Mouse (Mus musculus) hindbrain, embryonic 12.5 days (tissue): ENCODE measurements at regions not wholly inside any gene's neighbourhood (a gene's known extent, or its start where the extent isn't known, plus 50 kb on each side); places are given as distances from the start of the nearest gene placed in this dataset.

Experiments
- ATAC-seq: fragments of 200-750 bp; cut with Nextera tagmentation; 2 replicates; pipeline ENCODE4 v1.8.0; 2017; ENCODE audit warnings: moderate TSS enrichment; ENCODE audit not compliant: low FRiP score
- H3K27ac ChIP-seq: fragments of 300-500 bp; sonication (generic); 2 replicates; pipeline ENCODE4 v1.5.1; 2016; ENCODE audit warnings: mild to moderate bottlenecking
- H3K27me3 ChIP-seq: fragments of 300-500 bp; sonication (generic); 2 replicates; pipeline ENCODE4 v1.6.1; 2016; ENCODE audit warnings: mild to moderate bottlenecking
- H3K36me3 ChIP-seq: fragments of 300-500 bp; sonication (generic); 2 replicates; pipeline ENCODE4 v1.6.1; 2016; ENCODE audit warnings: mild to moderate bottlenecking
- H3K4me1 ChIP-seq: fragments of 300-500 bp; sonication (generic); 2 replicates; pipeline ENCODE4 v1.6.1; 2016
- H3K4me2 ChIP-seq: fragments of 300-500 bp; sonication (generic); replicated peaks from 2 replicates; pipeline ENCODE4 v1.6.1; 2016; ENCODE audit warnings: mild to moderate bottlenecking
- H3K4me3 ChIP-seq: fragments of 300-500 bp; sonication (generic); 2 replicates; pipeline ENCODE4 v1.5.1; 2016; ENCODE audit warnings: mild to moderate bottlenecking
- H3K9ac ChIP-seq: fragments of 300-500 bp; sonication (generic); 2 replicates; pipeline ENCODE4 v1.6.1; 2016; ENCODE audit warnings: mild to moderate bottlenecking, moderate library complexity
- H3K9me3 ChIP-seq: fragments of 300-500 bp; sonication (generic); replicated peaks from 2 replicates; pipeline ENCODE4 v1.6.1; 2016; ENCODE audit warnings: mild to moderate bottlenecking
- WGBS: fragments of 180-500 bp; shearing (Covaris S2); methylation state at CpG from one replicate; pipeline ENCODE4 v1.1.7; 2016; 5-methylcytosine and 5-hydroxymethylcytosine counted together

DNA sequence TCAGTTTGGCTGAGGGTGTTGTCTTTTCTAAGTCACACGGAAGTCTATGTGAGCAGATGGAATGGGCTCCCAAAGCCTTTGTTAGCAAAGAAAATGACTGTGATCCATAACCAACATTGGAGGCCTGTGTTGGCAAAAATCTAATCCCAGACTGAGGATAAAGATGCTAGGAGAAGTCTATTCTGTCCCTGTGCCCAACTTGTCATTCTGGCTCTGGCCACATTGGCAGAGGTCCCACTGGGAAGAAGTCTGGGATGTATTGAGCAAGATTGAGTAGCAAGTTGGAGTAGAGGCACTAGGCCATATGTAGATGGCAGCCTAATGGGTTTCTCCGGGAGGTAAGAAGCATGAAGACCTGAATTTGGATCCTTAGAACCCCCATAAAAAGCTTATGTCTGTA, 54.1 kb downstream of the Nog start:
- Histone ChIP-seq H3K4me2 (no peak overlapping the region), H3K9ac (no peak overlapping the region), H3K27me3 (no peaks in the 10 kb centered on the region), H3K36me3 (no peaks in the 10 kb centered on the region), H3K9me3 (0 out of 2 replicates have a peak, but pooled peaks cover 3% of the 10 kb centered on the region), H3K4me3 (no peak overlapping the region), H3K27ac (no peak overlapping the region), H3K4me1 (no peaks in the 10 kb centered on the region)
- no peak for ATAC-seq
- WGBS = 95% methylated on average over 2 of the region's 2 CpGs

DNA sequence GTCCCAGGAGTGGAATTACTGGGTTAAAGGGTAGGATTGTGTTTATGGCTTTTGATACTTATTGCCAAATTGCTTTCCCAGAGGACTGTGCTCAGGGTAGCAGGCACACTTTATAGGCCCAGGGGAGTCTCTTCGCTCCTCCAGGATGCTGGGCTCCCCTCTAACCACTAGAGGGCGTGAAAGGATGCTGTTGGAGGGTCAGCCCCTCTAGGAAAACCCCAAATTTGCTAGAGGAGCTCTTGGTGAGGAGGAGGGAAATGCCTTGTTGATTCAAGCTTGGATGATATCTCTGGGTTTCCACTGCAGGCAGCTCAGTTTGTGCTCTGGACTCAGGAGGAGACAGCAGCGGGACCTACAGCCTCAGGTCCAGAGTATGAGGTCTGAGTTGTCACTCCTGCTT, 58.8 kb downstream of the Nog start:
- WGBS = 24% methylated on average over 3 of the region's 3 CpGs
- Histone ChIP-seq H3K9ac (no peak overlapping the region), H3K27ac (no peak overlapping the region), H3K4me1 (no peaks in the 10 kb centered on the region), H3K9me3 (no peaks in the 10 kb centered on the region), H3K4me2 (no peak overlapping the region), H3K27me3 (no peaks in the 10 kb centered on the region), H3K4me3 (no peak overlapping the region), H3K36me3 (no peaks in the 10 kb centered on the region)
- 0 out of 2 replicates have a peak, but pooled peaks have one; percentile 38 for ATAC-seq

GRCm38 (mm10) chr11:89242130-89242529, 60.0 kb downstream of the Nog start:
- Histone ChIP-seq H3K9ac (no peak overlapping the region), H3K27ac (no peak overlapping the region), H3K4me2 (no peak overlapping the region), H3K36me3 (no peaks in the 10 kb centered on the region), H3K4me1 (no peaks in the 10 kb centered on the region), H3K4me3 (no peak overlapping the region), H3K27me3 (no peaks in the 10 kb centered on the region), H3K9me3 (no peaks in the 10 kb centered on the region; the same call in 1 of the 2 replicates)
- WGBS = 63% methylated on average over 2 of the region's 2 CpGs
- no peak for ATAC-seq

DNA sequence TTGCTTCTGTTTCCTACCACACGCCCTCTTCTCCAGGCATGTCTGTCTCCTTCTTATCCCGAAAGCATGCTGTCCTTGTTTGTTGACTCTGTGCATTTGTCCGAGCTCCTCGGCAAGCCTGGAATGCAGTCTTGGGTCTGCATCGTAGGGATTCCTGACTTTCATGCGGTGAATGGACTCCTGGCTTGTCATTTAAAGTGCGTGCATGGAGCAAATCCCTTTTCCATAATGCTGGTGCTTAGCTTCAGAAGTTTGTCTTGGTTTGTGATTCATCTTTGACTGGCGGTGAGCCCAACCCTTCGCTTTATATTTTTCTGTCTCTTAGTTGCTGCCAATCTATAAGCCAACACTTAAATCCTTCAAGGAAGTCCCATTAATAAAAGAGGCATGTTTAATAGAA, 62.2 kb downstream of the Nog start:
- Histone ChIP-seq H3K9me3 (no peaks in the 10 kb centered on the region; the same call in 1 of the 2 replicates), H3K9ac (no peak overlapping the region), H3K4me1 (no peaks in the 10 kb centered on the region), H3K27ac (no peak overlapping the region), H3K36me3 (no peaks in the 10 kb centered on the region), H3K4me2 (no peak overlapping the region), H3K27me3 (no peaks in the 10 kb centered on the region), H3K4me3 (no peak overlapping the region)
- ATAC-seq = no peak
- WGBS = 65% methylated on average over 9 of the region's 9 CpGs

GRCm38 (mm10) chr11:89236904-89237303, 65.2 kb downstream of the Nog start:
- ATAC-seq = no peak
- no peak overlapping the region for H3K27ac ChIP-seq
- no peak overlapping the region for H3K4me2 ChIP-seq
- H3K9me3 ChIP-seq = no peaks in the 10 kb centered on the region; the same call in 1 of the 2 replicates
- H3K4me3 ChIP-seq = no peak overlapping the region
- H3K36me3 ChIP-seq = no peaks in the 10 kb centered on the region
- H3K9ac ChIP-seq = no peak overlapping the region
- H3K27me3 ChIP-seq = no peaks in the 10 kb centered on the region
- WGBS = 94% methylated on average over 3 of the region's 3 CpGs
- no peaks in the 10 kb centered on the region for H3K4me1 ChIP-seq

DNA sequence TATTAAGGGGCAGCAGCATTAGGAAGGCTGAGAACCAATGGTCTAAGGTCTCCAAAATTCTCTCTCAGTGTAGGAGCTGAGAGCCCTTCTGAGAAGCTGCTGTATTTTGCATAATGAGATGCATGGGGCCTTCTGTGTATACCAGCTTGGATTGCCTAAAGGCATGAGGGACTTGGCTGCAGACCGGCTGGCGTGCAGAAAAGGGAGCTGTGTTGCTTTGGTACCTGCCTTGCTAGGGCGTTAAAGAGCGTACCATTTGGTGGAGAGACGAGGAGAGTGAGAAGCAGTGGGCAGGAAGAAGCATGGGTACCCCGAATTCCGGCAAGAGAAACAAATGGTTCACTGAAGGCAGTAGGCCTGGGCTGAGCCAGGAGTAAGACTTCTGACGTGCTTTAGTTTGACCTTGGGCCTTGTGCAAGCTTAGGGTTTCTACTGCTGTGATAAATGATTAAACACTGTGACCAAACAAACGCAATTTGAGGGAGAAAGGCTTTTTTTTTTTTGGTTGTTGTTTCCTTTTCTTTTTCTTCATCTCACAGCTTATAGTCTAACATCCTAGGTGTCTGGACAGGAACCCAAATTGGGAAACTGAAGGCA, 69.2 kb downstream of the Nog start:
- H3K27ac ChIP-seq = no peak overlapping the region
- H3K9me3 ChIP-seq = no peaks in the 10 kb centered on the region; the same call in 1 of the 2 replicates
- H3K27me3 ChIP-seq = no peaks in the 10 kb centered on the region
- H3K4me2 ChIP-seq = no peak overlapping the region
- 0 out of 2 replicates have a peak, but pooled peaks have one; percentile 40 for ATAC-seq
- no peak overlapping the region for H3K4me3 ChIP-seq
- H3K9ac ChIP-seq = no peak overlapping the region
- 68% methylated on average over 9 of the region's 9 CpGs for WGBS
- H3K36me3 ChIP-seq = no peaks in the 10 kb centered on the region
- no peaks in the 10 kb centered on the region for H3K4me1 ChIP-seq

DNA sequence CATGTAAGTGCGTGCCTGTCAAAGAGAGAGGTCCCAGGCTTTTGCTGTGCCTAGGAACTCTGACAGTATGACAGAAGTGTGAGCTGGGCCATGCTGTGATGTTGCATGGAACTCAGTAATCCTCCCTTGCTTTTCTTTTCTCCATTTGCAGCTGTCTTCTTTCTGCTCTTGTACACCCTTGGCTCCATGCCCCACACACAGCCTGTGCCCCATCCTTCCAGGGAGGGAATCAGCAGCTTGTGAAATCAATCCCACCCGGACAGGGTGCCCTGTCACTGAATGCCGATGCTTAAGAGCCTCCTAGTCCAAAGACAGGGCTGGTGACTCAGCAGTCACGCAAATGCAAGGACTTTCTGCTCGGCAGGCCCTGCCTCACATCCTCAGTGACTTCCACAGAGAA, 72.4 kb downstream of the Nog start:
- H3K9me3 ChIP-seq = no peaks in the 10 kb centered on the region
- no peak overlapping the region for H3K4me3 ChIP-seq
- no peaks in the 10 kb centered on the region for H3K36me3 ChIP-seq
- H3K4me1 ChIP-seq = no peaks in the 10 kb centered on the region
- no peak overlapping the region for H3K9ac ChIP-seq
- H3K4me2 ChIP-seq = no peak overlapping the region
- 67% methylated on average over 5 of the region's 5 CpGs for WGBS
- no peak overlapping the region for H3K27ac ChIP-seq
- ATAC-seq = no peak
- no peaks in the 10 kb centered on the region for H3K27me3 ChIP-seq

GRCm38 (mm10) chr11:89213204-89213603, 88.9 kb downstream of the Nog start:
- Histone ChIP-seq H3K36me3 (no peaks in the 10 kb centered on the region), H3K27ac (no peak overlapping the region), H3K27me3 (no peaks in the 10 kb centered on the region), H3K4me2 (no peak overlapping the region), H3K4me3 (no peak overlapping the region), H3K9ac (no peak overlapping the region), H3K4me1 (peaks cover 9% of the 10 kb centered on the region), H3K9me3 (no peaks in the 10 kb centered on the region)
- 92% methylated on average over 5 of the region's 5 CpGs for WGBS
- ATAC-seq = no peak

DNA sequence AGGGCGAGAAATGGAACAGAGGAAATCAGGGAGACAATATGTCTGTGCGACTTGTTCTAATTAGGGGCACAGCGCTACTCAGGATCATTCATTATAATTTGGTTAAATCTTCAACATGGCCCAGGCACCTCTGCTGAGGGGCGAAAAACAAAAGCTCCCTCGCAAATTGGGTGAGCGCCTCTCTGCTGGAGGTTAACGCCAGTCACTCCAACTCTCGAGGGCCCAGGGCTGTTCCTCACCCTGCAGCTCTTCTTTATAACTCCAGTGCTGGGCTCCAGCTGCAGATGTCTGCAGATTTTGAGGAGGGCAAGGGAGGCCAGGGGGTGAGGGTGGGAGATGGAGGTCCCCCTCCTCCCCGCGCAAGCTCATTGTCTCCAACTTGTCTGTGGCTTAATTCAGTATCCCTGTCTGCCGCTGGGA, 92.6 kb downstream of the Nog start:
- H3K9ac ChIP-seq = no peak overlapping the region
- ATAC-seq = no peak
- H3K4me2 ChIP-seq = peak overlapping the region; percentile 19; the same call in 1 of the 2 replicates
- H3K4me3 ChIP-seq = no peak overlapping the region
- peaks cover 9% of the 10 kb centered on the region for H3K4me1 ChIP-seq
- H3K36me3 ChIP-seq = no peaks in the 10 kb centered on the region
- no peak overlapping the region for H3K27ac ChIP-seq
- no peaks in the 10 kb centered on the region for H3K9me3 ChIP-seq
- H3K27me3 ChIP-seq = no peaks in the 10 kb centered on the region
- 27% methylated on average over 11 of the region's 11 CpGs for WGBS

DNA sequence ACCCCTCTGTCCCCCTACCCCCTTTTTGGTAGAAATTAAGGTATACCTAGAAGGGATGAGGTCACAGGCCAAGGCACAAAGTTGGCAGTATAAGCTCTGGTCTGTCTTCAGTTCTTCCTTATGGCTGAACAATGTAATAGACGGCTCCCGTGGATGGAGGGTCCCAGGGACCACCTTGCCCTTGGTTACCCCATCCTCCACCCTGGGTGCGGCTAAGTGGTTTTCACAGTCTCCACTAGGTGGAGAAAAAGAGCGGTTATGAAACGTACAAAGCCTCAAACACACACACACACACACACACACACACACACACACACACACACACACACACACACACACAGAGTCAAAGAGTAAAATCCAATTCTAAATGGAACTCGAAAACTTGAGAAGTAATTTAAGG, 93.1 kb downstream of the Nog start:
- H3K9ac ChIP-seq = no peak overlapping the region
- 47% methylated on average over 6 of the region's 6 CpGs for WGBS
- peaks cover 9% of the 10 kb centered on the region for H3K4me1 ChIP-seq
- no peak for ATAC-seq
- no peaks in the 10 kb centered on the region for H3K36me3 ChIP-seq
- H3K4me3 ChIP-seq = no peak overlapping the region
- no peaks in the 10 kb centered on the region for H3K27me3 ChIP-seq
- H3K4me2 ChIP-seq = peak overlapping the region; percentile 19; the same call in 1 of the 2 replicates
- H3K9me3 ChIP-seq = no peaks in the 10 kb centered on the region
- H3K27ac ChIP-seq = no peak overlapping the region

DNA sequence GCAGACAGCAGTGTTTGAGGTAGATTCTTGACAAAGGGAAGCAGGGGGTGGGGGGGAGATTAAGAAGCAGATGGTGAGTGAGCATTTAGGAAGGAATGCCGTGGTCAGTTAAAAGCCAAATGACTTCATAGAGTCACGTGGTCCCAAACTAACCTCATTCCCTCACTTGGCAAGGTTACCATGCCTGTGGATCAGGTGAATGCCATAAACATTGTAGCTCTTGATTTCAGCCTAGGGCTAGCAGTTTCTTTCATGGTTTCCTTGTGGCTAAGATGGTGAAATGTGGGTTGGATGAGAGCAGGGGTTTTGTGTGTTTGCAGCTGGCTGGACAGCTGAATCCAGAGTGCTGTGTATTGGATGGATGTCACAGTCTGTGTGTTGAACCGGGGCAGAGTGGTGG, 95.3 kb downstream of the Nog start:
- no peaks in the 10 kb centered on the region for H3K36me3 ChIP-seq
- WGBS = 51% methylated on average over 3 of the region's 3 CpGs

DNA sequence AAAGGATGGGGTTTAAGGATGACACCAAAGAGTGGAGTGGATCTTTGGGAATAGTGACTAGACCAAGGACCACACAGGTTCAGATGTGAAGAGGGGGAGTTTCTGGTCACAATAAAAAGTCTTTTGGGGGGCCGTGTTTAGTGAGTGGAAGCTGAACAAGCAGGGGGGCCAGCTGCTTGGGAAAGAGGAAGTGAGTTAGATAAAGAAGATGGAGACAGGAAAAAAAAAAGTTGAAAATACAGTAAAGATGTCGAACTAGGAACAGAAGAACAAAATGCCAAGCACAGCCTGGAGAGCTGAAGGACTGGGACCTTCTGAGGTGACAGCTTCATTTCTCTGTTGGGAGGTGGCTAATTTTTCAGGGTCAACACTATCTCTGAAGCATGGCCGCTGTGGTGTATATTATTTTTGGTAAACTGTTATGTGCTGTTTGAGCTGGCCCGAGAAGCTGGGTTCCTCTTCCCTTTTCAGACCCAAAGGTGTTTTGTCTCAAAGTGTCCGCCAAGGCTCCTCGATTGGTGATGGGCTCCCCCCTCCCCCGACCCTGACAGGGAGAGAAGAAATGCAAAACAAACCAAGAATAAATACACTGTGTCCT, 97.1 kb downstream of the Nog start:
- ATAC-seq = no peak
- Histone ChIP-seq H3K9me3 (no peaks in the 10 kb centered on the region), H3K27ac (no peak overlapping the region), H3K4me3 (no peak overlapping the region), H3K36me3 (no peaks in the 10 kb centered on the region), H3K9ac (no peak overlapping the region), H3K27me3 (no peaks in the 10 kb centered on the region), H3K4me2 (no peak overlapping the region), H3K4me1 (peaks cover 8% of the 10 kb centered on the region)
- 76% methylated on average over 7 of the region's 7 CpGs for WGBS

More for the DNA sequence above, 95.3 kb downstream of the Nog start:
- H3K4me3 ChIP-seq = no peak overlapping the region
- H3K27ac ChIP-seq = no peak overlapping the region
- no peak overlapping the region for H3K4me2 ChIP-seq
- H3K9ac ChIP-seq = no peak overlapping the region
- ATAC-seq = no peak
- peaks cover 9% of the 10 kb centered on the region for H3K4me1 ChIP-seq
- H3K9me3 ChIP-seq = no peaks in the 10 kb centered on the region
- H3K27me3 ChIP-seq = no peaks in the 10 kb centered on the region

GRCm38 (mm10) chr11:89200458-89200857, 101.7 kb downstream of the Nog start:
- Histone ChIP-seq H3K9me3 (0 out of 2 replicates have a peak, but pooled peaks cover 2% of the 10 kb centered on the region), H3K4me3 (no peak overlapping the region), H3K4me1 (no peaks in the 10 kb centered on the region), H3K9ac (no peak overlapping the region), H3K27ac (no peak overlapping the region), H3K4me2 (no peak overlapping the region), H3K27me3 (no peaks in the 10 kb centered on the region), H3K36me3 (no peaks in the 10 kb centered on the region)
- WGBS = 87% methylated on average over 3 of the region's 3 CpGs
- ATAC-seq = no peak
